Mouse (Mus musculus): ENCODE data around the gene Kdm4b.
A peak's percentile ranks its signal among the peaks of the same experiment; 100 is the strongest.

The Kdm4b gene

DNA sequence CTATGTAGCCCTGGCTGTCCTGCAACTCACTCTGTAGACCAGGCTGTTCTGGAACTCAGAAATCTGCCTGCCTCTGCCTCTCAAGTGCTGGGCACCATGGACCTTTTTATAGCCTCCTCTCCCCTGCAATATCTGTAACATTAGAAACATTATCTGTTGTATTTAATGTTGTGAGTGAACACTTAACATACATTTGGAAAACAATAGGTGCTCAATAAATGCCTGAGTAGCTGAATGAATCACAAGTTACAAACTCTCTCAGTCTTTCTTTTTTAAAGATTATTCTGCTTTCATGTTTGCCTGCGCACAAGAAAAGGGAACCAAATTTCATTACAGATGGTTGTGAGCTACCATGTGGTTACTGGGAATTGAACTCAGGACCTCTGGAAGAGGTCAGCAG is 27.6 kb upstream of the Kdm4b start:
- DNase-seq (ENCODE audit: low read depth, low spot score): no peak

GRCm38 (mm10) chr17:56300186-56300585 is 25.7 kb upstream of the Kdm4b start, which contains the start of gene Arrdc5:
TSS of gene Arrdc5 (minus strand) at chr17:56300286.
- no peak for DNase-seq (ENCODE audit: low read depth, low spot score)

- DNase-seq (ENCODE audit: low read depth, low spot score): no peak
These were observed 23.4 kb upstream of the Kdm4b start for GRCm38 (mm10) chr17:56302363-56302996.

DNA sequence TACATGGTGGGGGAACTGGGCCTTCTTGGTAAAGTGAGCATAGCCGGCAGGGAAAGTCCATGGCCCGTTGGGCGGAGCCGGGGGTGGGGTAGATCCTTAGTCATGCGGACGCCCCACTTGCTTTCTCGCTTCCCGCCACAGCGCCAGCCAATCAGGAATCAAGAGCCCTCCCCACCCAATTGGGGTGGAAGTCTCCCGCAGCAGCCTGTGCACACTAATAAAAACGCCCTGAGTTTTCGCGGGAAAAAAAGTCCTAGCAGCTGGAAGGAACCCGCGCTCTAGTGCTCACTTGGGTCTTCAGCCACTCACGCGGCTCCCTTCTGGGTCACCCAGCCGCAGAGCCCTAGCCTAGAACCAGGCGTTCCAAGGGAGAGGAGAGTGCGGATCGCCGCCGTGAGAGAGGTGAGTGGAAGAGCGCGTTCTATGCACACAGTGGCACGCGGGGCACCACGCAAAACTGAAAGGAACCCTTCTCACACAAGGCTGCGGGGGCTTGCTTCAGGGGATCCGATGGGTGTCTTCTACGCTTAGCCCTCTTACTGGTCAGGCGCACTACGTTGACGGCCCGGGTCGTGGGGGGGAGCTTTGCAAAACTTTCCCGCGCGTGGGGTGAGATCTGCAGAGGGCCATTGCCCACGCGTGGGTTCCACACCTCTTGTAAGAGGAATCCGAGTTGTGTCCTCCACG is 22.6 kb upstream of the Kdm4b start, which contains the start of gene Uhrf1:
TSS of gene Uhrf1 (plus strand) at position 162 of the 687 bp plus-strand sequence.
- DNase-seq (ENCODE audit: low read depth, low spot score): no peak

- DNase-seq (ENCODE audit: low read depth, low spot score): peak; percentile 93
These were observed 21.8 kb upstream of the Kdm4b start for GRCm38 (mm10) chr17:56303847-56304586.

- DNase-seq (ENCODE audit: low read depth, low spot score): no peak
These were observed 21.1 kb upstream of the Kdm4b start for GRCm38 (mm10) chr17:56304718-56305117.

DNA sequence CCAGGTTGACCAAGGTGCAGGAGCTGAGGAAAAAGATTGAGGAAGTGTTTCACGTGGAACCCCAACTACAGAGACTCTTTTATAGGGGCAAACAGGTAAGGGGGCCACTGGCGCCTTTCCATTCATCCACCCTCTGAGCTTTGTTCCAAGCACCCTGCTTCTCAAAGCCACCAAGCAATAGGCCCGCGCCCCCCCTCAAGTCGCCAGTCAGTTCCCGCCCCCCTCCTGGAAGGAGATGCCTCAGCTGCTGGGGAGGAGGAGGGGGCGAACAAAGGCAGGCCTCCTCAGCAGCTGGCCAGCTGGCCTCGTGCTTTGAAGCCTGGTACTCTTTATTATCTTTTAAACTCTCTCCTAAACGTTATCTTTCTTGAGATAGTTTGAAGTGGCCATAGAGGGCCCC is 20.7 kb upstream of the Kdm4b start:
- no peak for DNase-seq (ENCODE audit: low read depth, low spot score)

DNA sequence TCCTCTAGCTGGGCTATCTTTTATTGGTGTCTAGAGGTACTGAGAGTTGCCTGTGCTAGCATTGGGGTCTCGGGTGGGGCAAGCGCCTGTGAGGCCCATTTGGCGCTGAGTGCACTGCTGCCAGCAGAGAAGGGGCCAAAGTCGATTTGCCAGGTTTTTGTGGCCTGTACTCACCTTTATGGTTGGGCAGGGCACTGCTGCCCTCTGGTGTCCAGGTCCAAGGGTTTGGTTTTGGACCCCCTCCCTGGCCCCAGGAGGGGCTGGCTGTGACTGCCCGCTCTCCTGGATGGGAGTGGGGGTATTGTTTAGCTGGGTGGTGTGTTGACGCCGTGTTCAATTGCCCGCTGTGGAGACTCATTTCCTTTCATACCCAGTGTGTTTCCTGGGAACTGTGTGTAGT is 20.0 kb upstream of the Kdm4b start:
- DNase-seq (ENCODE audit: low read depth, low spot score): no peak

- DNase-seq (ENCODE audit: low read depth, low spot score): no peak
These were observed 17.8 kb upstream of the Kdm4b start for GRCm38 (mm10) chr17:56308088-56308487.

GRCm38 (mm10) chr17:56309191-56309945 is 16.5 kb upstream of the Kdm4b start:
- DNase-seq (ENCODE audit: low read depth, low spot score): no peak

GRCm38 (mm10) chr17:56324419-56324818 is 1.4 kb upstream of the Kdm4b start:
- no peak for DNase-seq (ENCODE audit: low read depth, low spot score)

GRCm38 (mm10) chr17:56326153-56327147 is 588 bp downstream of the Kdm4b start:
- no peak for DNase-seq (ENCODE audit: low read depth, low spot score)

DNA sequence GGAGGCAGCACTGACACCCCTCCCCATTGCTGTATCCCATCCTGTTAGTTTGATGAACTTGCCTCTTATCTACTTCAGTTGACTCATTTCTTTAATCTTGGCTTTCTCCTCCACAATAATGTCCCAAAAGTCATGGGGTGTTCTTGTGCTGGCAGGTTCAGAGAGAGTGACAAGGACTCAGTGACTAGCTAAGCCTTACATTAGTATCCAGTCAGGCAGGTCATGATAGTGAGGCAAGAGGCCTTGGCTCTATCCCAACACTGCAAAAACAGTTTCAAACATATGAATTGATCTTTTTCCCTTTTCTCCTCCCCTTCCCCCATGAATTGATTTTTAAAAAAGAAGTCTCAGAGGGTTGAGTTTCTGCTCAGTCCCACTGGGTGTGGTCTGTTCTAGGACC is 3.4 kb downstream of the Kdm4b start:
- DNase-seq (ENCODE audit: low read depth, low spot score): no peak

DNA sequence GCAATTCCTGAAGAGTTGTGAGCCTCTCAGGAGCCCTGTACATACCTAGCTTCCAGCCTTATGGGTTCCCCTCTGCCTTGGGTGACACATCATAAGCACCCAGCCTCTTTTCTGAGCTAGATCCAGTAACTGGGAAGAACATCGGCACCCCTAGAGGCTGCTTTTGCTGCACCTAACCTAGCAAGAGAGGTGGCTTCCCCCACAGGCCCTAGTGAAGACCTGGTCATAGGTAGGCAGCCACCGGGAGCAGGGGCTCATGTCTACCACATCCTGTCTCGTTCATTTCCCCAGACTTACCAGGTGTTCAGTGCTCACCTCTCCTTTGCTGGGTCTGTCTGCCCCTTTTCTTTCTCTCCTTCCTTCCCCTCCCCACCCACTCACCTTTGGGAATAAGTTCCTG is 4.5 kb downstream of the Kdm4b start:
- no peak for DNase-seq (ENCODE audit: low read depth, low spot score)

- DNase-seq (ENCODE audit: low read depth, low spot score): no peak
These were observed 5.4 kb downstream of the Kdm4b start for GRCm38 (mm10) chr17:56331256-56331655.

DNA sequence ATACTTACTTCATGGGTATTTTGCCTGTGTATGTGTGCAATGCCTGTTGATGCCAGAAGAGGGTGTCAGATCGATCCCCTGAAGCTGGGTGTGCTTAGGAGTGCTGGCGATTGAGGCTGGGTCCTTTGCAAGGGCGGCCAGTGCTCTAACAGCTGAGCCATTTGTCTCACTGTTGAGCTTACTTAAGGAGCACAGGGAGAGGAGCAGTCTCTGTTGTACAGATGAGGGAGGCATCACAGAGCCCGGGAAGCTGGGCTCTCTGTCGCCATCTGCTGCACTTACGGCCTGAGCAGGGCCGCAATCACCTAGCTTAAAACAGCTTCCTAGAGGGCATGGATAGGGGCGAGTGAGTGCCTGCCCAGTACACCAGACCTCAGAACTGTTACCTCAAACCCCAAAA is 7.1 kb downstream of the Kdm4b start:
- no peak for DNase-seq (ENCODE audit: low read depth, low spot score)

- peak; percentile 61 for DNase-seq (ENCODE audit: low read depth, low spot score)
These were observed 11.3 kb downstream of the Kdm4b start for GRCm38 (mm10) chr17:56337190-56337589.

DNA sequence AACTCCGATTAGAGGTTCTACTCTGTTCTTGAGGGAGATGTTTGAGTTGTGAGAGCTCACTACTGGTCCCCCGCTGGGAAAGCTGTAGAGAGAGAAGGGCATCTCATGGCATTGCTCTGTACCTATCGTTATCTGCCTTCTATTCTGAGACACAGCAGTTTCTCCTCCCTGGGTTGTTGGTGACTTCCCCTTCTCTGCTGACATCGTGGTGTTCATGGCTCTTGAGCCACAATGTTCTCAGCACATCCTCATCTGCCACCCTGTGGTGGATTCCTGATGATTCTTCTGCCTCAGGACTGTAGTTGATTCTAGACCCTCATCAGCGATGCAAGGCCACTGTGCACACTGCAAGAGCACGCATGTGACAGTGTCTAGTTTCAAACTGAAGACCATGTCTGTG is 11.9 kb downstream of the Kdm4b start:
- DNase-seq (ENCODE audit: low read depth, low spot score): no peak

GRCm38 (mm10) chr17:56338909-56339308 is 13.0 kb downstream of the Kdm4b start:
- no peak for DNase-seq (ENCODE audit: low read depth, low spot score)

DNA sequence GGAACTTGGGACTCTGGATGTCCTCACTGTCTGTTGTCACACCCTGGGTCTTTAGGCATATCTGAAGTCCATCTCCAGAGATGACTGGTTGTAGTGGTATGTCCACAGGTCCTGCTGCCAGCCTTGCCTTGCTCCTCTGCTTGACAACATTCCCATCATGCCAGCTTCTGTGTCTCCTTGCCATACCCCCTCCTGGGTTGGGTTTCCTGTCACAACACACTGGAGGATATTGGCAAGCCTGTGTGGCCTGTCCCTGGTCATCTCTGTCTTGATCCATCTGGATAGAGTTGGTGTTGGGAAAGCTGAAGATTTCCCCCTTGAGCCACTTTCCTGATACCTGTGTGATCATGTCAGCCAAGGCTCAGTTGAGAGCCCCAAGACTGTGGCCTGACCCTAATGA is 14.9 kb downstream of the Kdm4b start:
- no peak for DNase-seq (ENCODE audit: low read depth, low spot score)

DNA sequence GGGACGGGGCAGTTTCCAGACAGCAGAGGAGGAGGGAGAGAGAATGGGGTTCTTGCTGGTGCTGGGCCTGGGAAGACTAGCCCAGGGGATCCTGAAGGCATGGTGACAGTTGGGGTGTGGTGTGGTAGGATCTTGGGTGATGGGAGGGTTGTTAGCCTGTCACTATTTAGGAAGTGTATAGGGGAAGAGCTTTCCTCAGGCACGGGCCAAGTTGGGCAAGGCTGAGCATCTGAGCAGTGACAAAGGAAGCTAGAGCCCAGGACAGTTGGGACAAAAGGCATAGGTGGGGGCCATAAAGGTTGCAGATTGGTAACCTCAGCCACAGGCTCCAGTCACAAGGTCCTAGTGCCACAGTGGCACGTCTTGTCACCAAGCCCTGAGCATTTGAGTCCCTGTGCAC is 17.6 kb downstream of the Kdm4b start:
- no peak for DNase-seq (ENCODE audit: low read depth, low spot score)
